10 mouse cellular contexts compared by ENCODE assay signal in the genomic region with DNA sequence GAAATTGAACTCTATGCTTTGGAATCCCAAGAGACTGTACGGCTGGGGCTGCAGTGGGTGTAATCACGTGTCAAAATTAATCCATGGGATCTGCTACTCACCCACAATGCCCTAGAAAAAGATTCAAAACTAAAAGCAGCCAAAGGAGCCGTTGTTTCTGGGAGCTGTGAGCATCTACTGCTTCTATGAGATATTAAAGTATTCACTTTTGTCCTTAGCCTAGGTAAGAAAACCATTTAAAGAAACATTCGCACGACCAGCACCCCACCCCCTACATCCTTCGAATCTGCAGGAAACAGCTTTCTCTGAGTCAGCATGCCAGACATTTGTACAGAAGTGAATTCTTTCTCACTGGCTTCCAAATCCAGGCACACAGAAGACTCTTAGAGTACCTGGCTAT.
A peak's percentile ranks its signal among the peaks of the same experiment; 100 is the strongest.
DNase-seq lines count a peak whose midpoint lies in the region; ATAC-seq lines count a peak whose summit lies in the region.
"Had no signal": no experiment of that assay in that cellular context is flagged by ENCODE, and none has a peak within 500 bp of the region (broad histone marks: within the 10 kb centered on the region; RNA-seq: fewer than 3 reads in every experiment).

No protein-coding gene starts in this region.

- DNase-seq in right cerebral cortex, postnatal 25 days, result peak; percentile 25
- no peak for DNase-seq in right cerebral cortex, postnatal 14 days
- peak; percentile 10 to 18 for DNase-seq in left cerebral cortex, postnatal 14 days (ENCODE audit: low spot score in 2 of 2)
- no peak for DNase-seq in lung, postnatal 14 days
- DNase-seq: liver, postnatal 0 days had no signal

- no peak overlapping the region for H3K4me3 ChIP-seq in heart, embryonic 14.5 days (ENCODE audit: control insufficient read depth in 1 of 2, insufficient read depth in 1 of 2, low read depth in 1 of 2, low read length in 2 of 2)
- no peak overlapping the region for H3K4me3 ChIP-seq in heart, embryonic 11.5 days (ENCODE audit: low read depth, low read length)
- H3K4me3 ChIP-seq in midbrain, embryonic 16.5 days (ENCODE audit: low read depth, low read length), result no peak overlapping the region

- no peaks in the 10 kb centered on the region for H3K27me3 ChIP-seq in heart, embryonic 14.5 days (ENCODE audit: control insufficient read depth, insufficient read depth, low read length)
- no peaks in the 10 kb centered on the region for H3K27me3 ChIP-seq in heart, embryonic 11.5 days (ENCODE audit: control insufficient read depth, insufficient read depth, low read length)
- no peaks in the 10 kb centered on the region for H3K27me3 ChIP-seq in midbrain, embryonic 16.5 days (ENCODE audit: control insufficient read depth, insufficient read depth, low read depth, low read length)

- H3K9me3 ChIP-seq in heart, embryonic 14.5 days (ENCODE audit: control insufficient read depth, low read length), result no peaks in the 10 kb centered on the region
- H3K9me3 ChIP-seq in heart, embryonic 11.5 days (replicated peaks; ENCODE audit: control insufficient read depth, low read length), result no peaks in the 10 kb centered on the region
- no peaks in the 10 kb centered on the region for H3K9me3 ChIP-seq in midbrain, embryonic 16.5 days (replicated peaks; ENCODE audit: control insufficient read depth, low read length, poor library complexity, severe bottlenecking)

- H3K27ac ChIP-seq in heart, embryonic 14.5 days (replicated peaks in 1 of 2; ENCODE audit: control insufficient read depth in 1 of 2, insufficient read depth in 1 of 2, low read depth in 2 of 2, low read length in 2 of 2), result peak overlapping the region; percentile 25 to 58; a peak in 3 of 4 replicates
- H3K27ac ChIP-seq in heart, embryonic 11.5 days (ENCODE audit: low read depth, low read length), result no peak overlapping the region
- no peak overlapping the region for H3K27ac ChIP-seq in midbrain, embryonic 16.5 days (ENCODE audit: low read length)

- intact Hi-C loops in left cerebral cortex, postnatal 14 days (cut with DNase I), result no loop called here

- no peak overlapping the region for H3K4me2 ChIP-seq in heart, embryonic 14.5 days (ENCODE audit: low read length)
- H3K4me2 ChIP-seq in heart, embryonic 11.5 days, result no peak overlapping the region
- H3K4me2 ChIP-seq in midbrain, embryonic 16.5 days (ENCODE audit: low read length), result no peak overlapping the region

- ATAC-seq in heart, embryonic 14.5 days (ENCODE audit: insufficient number of reproducible peaks, insufficient read depth, low FRiP score, low read depth), result no peak
- no peak for ATAC-seq in heart, embryonic 11.5 days (replicated peaks; ENCODE audit: insufficient number of reproducible peaks, low FRiP score, low TSS enrichment)
- no peak for ATAC-seq in megakaryocyte-erythroid progenitor cell, adult 5-6 weeks (replicated peaks; ENCODE audit: low FRiP score, low TSS enrichment, poor library complexity, severe bottlenecking)
- ATAC-seq in midbrain, embryonic 16.5 days, result no peak
- ATAC-seq: forebrain, embryonic 14.5 days; liver, postnatal 0 days had no signal

- no peak overlapping the region for H3K9ac ChIP-seq in heart, embryonic 14.5 days (ENCODE audit: low read length)
- H3K9ac ChIP-seq in heart, embryonic 11.5 days (ENCODE audit: low read depth, low read length), result no peak overlapping the region
- no peak overlapping the region for H3K9ac ChIP-seq in midbrain, embryonic 16.5 days (ENCODE audit: low read depth, low read length)
- H3K9ac ChIP-seq: liver, postnatal 0 days had no signal

- 45% methylated on average over 6 of the region's 6 CpGs for WGBS in heart, embryonic 14.5 days
- WGBS in heart, embryonic 11.5 days (ENCODE audit: insufficient replicate concordance), result 59% methylated on average over 6 of the region's 6 CpGs
- WGBS in midbrain, embryonic 16.5 days, result 72% methylated on average over 6 of the region's 6 CpGs

- H3K4me1 ChIP-seq in heart, embryonic 14.5 days (ENCODE audit: control insufficient read depth in 2 of 2, insufficient read depth in 2 of 2, low read length in 2 of 2), result 0 out of 4 replicates have a peak, but pooled peaks cover 0 to 8% of the 10 kb centered on the region in 2 experiments
- peaks cover 3% of the 10 kb centered on the region; the same call in 1 of the 2 replicates for H3K4me1 ChIP-seq in heart, embryonic 11.5 days (ENCODE audit: control insufficient read depth, insufficient read depth, low read length)
- no peaks in the 10 kb centered on the region for H3K4me1 ChIP-seq in midbrain, embryonic 16.5 days (ENCODE audit: control insufficient read depth, insufficient read depth, low read length)

- no peaks in the 10 kb centered on the region for H3K36me3 ChIP-seq in heart, embryonic 14.5 days (ENCODE audit: control insufficient read depth, insufficient read depth, low read length)
- H3K36me3 ChIP-seq in heart, embryonic 11.5 days (ENCODE audit: control insufficient read depth, insufficient read depth, low read length), result no peaks in the 10 kb centered on the region
- no peaks in the 10 kb centered on the region for H3K36me3 ChIP-seq in midbrain, embryonic 16.5 days (ENCODE audit: control insufficient read depth, insufficient read depth, low read length)

Comparison
In these comparisons a context has a peak if more than half of its experiments do, and no peak if none do; other contexts are left out.
1. H3K27ac ChIP-seq: peak in heart, embryonic 14.5 days (2 of 2); none in heart, embryonic 11.5 days (single experiment) and midbrain, embryonic 16.5 days (single experiment).
2. DNase-seq: peak in right cerebral cortex, postnatal 25 days (single experiment) and left cerebral cortex, postnatal 14 days (2 of 2); none in right cerebral cortex, postnatal 14 days (single experiment) and lung, postnatal 14 days (single experiment).